Mouse (Mus musculus): Measurements from ENCODE around the gene Fyn. TPM values are rescaled to one million over a fixed set of nuclear protein-coding genes. Genes with fewer than 3 reads are reported as not detected.

Gene Fyn
- polyA plus RNA-seq, 1 experiment: 127 TPM

DNA sequence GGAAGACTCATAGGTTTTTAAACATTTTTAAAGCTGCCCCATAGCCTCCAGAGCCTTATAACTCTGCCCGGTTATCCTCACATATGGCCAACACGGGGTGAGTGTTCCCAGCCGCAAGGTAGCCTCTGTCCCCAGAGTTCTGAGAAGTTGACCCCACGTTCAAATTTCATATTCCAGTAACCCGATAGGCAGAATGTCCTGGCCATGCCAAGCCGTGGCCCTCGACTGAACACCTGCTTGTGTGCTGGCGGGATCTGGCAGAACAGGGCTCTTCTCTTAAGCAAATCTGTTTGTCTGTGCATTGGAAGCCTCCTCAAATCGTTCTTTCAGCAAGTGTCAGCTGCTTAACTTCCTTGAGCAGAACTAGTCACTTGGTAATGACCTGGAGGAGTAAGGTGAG, 188.7 kb downstream of the Fyn start:
- DNase-seq (ENCODE audit: extremely low spot score in 1 of 2, low spot score in 1 of 2): no peak

DNA sequence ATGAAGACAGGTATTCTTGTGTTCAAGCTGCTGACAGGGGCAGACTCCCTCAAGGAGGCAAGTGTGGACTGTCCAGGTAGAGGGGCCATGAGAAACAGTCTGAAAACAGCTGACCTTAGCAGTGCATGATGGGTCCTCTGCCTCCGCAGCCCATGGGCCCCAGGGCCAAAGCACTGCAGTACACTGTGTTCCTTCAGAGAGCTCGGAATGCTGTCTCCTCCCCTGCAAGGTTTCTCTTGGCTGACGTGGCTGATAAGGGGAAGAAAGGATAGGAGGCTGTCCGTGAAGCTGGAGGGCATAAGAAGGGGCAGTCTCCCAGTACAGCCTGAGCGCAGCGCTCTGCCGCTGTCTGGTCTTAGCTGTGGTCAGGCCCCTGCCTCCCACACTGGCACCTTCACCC, 189.2 kb downstream of the Fyn start:
- no peak for DNase-seq (ENCODE audit: extremely low spot score in 1 of 2, low spot score in 1 of 2)

GRCm38 (mm10) chr10:39558492-39559005, 189.9 kb downstream of the Fyn start:
- DNase-seq (ENCODE audit: extremely low spot score in 1 of 2, low spot score in 1 of 2): no peak

DNA sequence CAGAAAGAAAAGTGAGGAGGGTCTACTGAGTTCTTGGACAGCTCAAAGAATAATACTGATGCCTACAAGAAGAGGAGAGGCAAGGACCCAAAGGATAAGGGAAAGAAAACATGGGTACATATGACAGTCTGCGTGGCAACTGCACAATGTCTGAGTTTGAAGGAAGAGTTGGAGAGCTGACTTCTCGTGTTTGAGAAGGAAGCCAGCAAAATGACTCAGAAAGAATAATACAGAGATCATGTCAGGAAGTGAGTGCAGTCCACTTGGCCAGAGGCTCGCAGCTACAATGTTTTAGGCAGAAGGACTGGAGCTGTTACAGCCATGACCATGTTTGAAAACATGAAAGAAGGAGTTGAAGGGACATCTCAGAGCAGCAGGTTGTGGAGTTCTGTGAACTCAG, 190.7 kb downstream of the Fyn start:
- no peak for DNase-seq (ENCODE audit: extremely low spot score in 1 of 2, low spot score in 1 of 2)

GRCm38 (mm10) chr10:39562383-39562782, 193.7 kb downstream of the Fyn start:
- DNase-seq (ENCODE audit: extremely low spot score in 1 of 2, low spot score in 1 of 2): no peak

GRCm38 (mm10) chr10:39563552-39564223, 195.0 kb downstream of the Fyn start:
- DNase-seq (ENCODE audit: extremely low spot score in 1 of 2, low spot score in 1 of 2): no peak

DNA sequence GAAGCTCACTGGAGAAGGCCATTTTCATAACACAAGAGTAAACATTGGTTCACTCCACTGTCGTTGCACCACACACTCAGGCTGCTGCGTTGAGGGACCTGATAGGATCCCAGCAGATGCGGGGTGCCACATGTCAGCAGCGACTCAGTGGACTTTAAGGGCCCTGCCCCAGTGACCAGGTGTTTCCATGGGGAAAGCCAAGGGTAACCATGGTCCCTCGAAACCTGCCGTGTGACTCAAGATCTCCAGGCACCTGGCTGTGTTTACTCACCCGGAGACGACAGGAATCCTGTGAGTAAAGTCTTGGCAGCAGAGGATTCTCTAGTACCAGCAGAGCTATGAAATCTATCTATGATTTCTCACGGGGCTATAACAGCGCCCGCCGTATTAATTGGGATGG, 198.2 kb downstream of the Fyn start:
- no peak for DNase-seq (ENCODE audit: extremely low spot score in 1 of 2, low spot score in 1 of 2)

GRCm38 (mm10) chr10:39568991-39569390, 200.3 kb downstream of the Fyn start:
- no peak for DNase-seq (ENCODE audit: extremely low spot score in 1 of 2, low spot score in 1 of 2)

DNA sequence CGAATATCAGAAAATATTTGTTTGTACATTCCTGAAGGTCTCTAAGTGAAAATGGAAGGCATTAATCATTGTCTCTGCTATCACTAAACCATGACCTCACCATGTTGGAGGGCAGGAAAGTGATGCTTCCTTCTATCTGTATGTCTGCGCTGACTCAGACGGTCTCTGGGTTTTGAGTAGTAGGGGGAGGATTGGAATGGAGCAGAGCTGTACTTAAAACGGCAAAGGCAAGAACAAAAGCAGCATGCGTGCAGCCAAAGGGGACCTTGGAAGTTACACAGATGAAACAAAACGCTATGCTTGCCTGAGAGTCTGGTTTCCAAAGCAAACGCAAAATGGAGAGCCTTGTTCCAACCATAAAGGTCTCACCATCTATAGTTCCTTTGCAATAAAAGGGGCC, 202.4 kb downstream of the Fyn start:
- no peak for DNase-seq (ENCODE audit: extremely low spot score in 1 of 2, low spot score in 1 of 2)

DNA sequence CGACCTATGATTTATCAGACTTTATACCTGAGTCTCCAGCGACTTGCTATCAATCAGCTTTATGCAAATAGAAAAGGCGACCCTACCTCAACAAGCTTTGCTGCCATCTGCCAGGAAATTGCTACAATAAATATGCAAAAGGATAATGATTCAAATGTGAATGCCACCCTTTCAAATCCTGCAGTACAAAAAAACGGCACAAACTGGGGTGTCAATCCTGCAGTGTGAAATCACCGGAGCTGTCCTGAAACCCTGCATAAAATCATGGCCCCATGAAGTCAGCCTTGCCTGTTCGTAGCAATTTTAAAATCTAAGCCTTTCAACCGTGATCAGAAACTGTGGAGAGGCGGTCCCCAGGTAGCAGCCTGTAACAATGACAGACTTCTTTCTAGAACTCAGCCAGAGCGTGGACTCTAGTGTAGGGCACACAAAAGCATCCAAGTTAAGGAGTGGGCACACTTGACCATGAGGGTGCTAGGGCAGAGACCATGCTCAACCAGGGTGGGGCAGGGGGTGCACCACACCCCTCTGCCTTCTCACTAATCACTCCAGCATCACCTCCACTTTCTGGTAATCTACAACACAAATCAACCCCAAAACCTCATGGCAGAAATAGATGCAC, 203.5 kb downstream of the Fyn start:
- DNase-seq (ENCODE audit: extremely low spot score in 1 of 2, low spot score in 1 of 2): no peak

GRCm38 (mm10) chr10:39572672-39573051, 204.0 kb downstream of the Fyn start:
- peak; percentile 56 to 76 for DNase-seq (ENCODE audit: extremely low spot score in 1 of 2, low spot score in 1 of 2)

GRCm38 (mm10) chr10:39576466-39576865, 207.8 kb downstream of the Fyn start:
- no peak for DNase-seq (ENCODE audit: extremely low spot score in 1 of 2, low spot score in 1 of 2)

DNA sequence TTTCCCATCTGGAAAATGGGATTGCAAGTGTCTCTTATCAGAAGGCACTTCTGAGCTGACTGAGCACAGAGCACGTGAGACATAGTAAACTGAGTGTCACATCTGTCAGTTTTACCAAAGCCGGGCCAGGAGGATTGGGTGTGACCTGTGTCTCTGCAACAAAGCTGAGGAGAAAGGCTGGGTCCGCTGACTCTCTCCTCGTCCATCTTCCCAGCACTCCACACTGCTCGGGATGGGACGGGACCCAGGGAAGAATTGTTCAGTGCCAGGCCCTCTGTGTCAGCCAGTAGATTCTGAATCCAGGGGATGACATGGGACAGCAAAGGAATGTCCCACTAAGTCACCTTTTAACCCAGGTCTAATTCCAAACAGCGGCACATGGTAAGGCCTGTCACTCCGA, 211.8 kb downstream of the Fyn start:
- no peak for DNase-seq (ENCODE audit: extremely low spot score in 1 of 2, low spot score in 1 of 2)

DNA sequence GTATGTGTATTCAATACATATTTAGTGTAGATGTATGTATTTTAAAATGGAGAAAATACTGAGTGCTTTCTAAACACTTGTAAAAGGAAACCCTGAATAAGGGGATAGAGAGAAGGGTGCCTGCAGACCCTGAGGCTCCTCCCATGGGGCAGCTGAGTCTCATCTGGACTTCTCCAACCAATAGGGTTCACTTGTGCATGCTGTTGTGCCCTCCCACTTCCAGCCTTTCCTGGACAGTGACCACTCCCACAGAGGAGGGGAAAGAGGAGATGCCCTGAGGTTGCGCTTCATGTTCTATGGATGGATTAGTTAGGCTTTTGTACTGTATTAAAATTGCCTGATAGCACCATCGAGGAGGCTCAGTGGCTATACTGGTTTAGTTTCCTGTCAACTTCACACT, 213.7 kb downstream of the Fyn start:
- DNase-seq (ENCODE audit: extremely low spot score in 1 of 2, low spot score in 1 of 2): no peak

- peak; percentile 35 to 51 for DNase-seq (ENCODE audit: extremely low spot score in 1 of 2, low spot score in 1 of 2)
Measured at GRCm38 (mm10) chr10:39583718-39584117, 215.1 kb downstream of the Fyn start.

- DNase-seq (ENCODE audit: extremely low spot score in 1 of 2, low spot score in 1 of 2): no peak
Measured at GRCm38 (mm10) chr10:39587290-39587925, 218.8 kb downstream of the Fyn start.

DNA sequence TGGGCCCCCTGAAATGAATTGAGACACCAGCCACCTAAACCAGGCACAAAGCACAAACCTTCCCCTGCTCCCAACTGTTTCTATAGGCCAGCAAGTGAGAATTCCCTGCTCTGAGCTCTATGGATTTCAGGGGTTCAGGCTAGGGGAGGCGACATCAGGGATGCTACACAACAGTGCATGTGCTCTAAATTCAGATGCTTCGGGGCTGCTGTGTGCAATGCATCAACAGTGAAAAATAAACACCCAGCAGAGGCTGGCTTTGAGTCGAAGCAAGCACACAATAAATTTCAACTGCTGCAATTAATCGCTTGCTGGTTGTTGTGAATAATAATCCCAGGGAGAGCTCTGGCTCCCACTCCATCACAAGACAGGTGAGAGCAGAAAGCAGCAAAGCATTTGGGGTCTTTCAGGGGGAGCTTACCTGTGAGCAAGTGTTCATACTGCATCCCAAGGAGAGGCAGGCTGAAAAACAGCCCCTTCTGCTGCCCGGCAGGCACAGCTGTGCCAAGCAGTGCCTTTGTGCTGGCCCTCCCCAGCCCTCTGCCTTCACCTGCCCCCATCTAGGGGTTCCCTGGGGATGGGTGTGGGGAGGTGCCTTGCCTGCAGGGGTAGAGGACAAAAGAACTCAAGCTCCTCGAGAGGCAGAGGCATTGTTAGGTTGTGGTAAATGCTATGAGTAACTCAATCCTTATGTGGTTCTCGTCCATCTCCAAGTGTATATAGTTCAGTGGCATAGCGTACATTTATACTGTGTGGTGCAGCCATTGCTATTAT, 219.5 kb downstream of the Fyn start:
- no peak for DNase-seq (ENCODE audit: extremely low spot score in 1 of 2, low spot score in 1 of 2)

- DNase-seq (ENCODE audit: extremely low spot score in 1 of 2, low spot score in 1 of 2): no peak
Measured at GRCm38 (mm10) chr10:39589765-39590546, 221.3 kb downstream of the Fyn start.

DNA sequence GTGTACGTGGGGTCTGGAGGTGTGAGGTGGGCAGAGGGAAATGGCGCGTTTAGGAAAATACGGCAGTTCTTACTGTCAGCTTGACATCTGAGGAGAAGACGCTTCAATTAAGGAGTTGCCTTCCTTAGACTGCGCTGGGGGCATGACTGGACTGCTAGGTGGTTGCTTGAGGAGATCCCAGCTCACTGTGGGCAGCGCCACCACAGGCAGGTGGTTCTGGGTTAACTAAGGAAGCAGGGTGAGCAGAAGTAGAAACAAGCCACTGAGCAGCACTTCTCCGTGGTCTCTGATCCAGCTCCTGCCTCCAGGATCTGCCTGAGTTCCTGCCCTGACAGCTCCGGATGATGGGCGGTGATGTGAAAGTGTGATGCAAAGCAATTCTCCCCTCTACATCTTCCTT, 222.0 kb downstream of the Fyn start:
- no peak for DNase-seq (ENCODE audit: extremely low spot score in 1 of 2, low spot score in 1 of 2)

DNA sequence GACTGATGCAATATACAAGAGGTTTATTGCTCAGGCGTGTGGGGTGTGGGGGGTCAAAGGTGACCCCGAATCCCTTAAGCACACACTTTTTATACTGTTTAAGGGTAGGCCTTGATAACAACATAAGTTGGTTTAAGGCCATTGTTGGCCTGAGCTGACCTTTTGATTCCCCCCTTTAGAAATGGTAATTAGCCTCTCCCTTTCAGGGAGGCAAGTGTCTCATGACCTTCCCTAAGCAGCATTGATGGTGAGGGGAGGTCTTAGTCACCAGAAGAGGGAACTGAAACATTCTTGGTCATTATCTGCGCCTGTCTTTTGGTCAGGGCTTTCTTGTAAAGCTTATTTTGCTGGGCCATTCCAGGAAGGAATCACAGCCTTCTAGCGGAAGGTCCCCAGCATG, 223.8 kb downstream of the Fyn start:
- DNase-seq (ENCODE audit: extremely low spot score in 1 of 2, low spot score in 1 of 2): no peak

Data from frontal cortex, adult 2 months (tissue).